Mouse (Mus musculus) heart, adult 8-10 months (tissue): ENCODE measurements around the gene Psmb11. TPM values are rescaled to one million over a fixed set of nuclear protein-coding genes. Genes with fewer than 3 reads are reported as not detected.

Source experiments
- microRNA-seq: library from miRNA; unstranded; fragments of <30 nt; microRNA quantifications from one replicate; pipeline ENCODE4 v1.2.0, GENCODE M21; 2022
- total RNA-seq, 4 experiments: library from RNA; stranded (reverse); gene quantifications; 2 replicates each; pipeline ENCODE4 v1.2.4; 2022

Gene Psmb11
- total RNA-seq, 4 experiments from 2014 or later: not detected

Small RNAs within 50 kb of the gene (microRNA-seq; reads per million reads assigned to microRNA genes)
- gene Mir686 (not detected), gene Mir6948 (0.84 reads per million)

Other genes starting within 250 kb of the Psmb11 start
- 1 to 10 TPM; 3.8 to 6.4 (median 5.1) TPM for gene Slc7a7, start 203.7 kb upstream of the Psmb11 start, total RNA-seq
- 100 to 1,000 TPM; 118 to 126 (median 121) TPM for gene Mrpl52, start 194.5 kb upstream of the Psmb11 start, total RNA-seq
- 10 to 100 TPM in 2 of 4 experiments, 1 to 10 TPM in 2; 7.4 to 12.1 (median 9.2) TPM for gene Mmp14, start 189.8 kb upstream of the Psmb11 start, total RNA-seq
- 10 to 100 TPM; 45.5 to 62.2 (median 50.7) TPM for gene Lrp10, start 157.3 kb upstream of the Psmb11 start, total RNA-seq
- not detected for gene Rem2, start 145.3 kb upstream of the Psmb11 start, total RNA-seq
- 10 to 100 TPM; 29.8 to 34.0 (median 32.1) TPM for gene Prmt5, start 103.9 kb upstream of the Psmb11 start, total RNA-seq
- gene Haus4, start 66.8 kb upstream of the Psmb11 start, total RNA-seq: 1 to 10 TPM; 3.5 to 6.1 (median 4.1) TPM
- gene Ajuba, start 43.9 kb upstream of the Psmb11 start, total RNA-seq: 1 to 10 TPM; 4.6 to 5.2 (median 4.7) TPM
- gene 4931414P19Rik, start 15.4 kb upstream of the Psmb11 start, total RNA-seq: 1 to 10 TPM; 2.7 to 5.8 (median 4.7) TPM
- 100 to 1,000 TPM; 177 to 185 (median 182) TPM for gene Psmb5, start 3.4 kb upstream of the Psmb11 start, total RNA-seq
- gene Gm17606, start 19.5 kb downstream of the Psmb11 start, total RNA-seq: not detected
- gene Cdh24, start 19.9 kb downstream of the Psmb11 start, total RNA-seq: under 1 TPM; 0.08 to 0.57 (median 0.12) TPM
- 10 to 100 TPM; 12.9 to 15.3 (median 13.3) TPM for gene 1700123O20Rik, start 64.8 kb downstream of the Psmb11 start, total RNA-seq
- 10 to 100 TPM; 63.8 to 81.1 (median 74.3) TPM for gene Acin1, start 65.5 kb downstream of the Psmb11 start, total RNA-seq
- not detected for gene Gm29776, start 77.4 kb downstream of the Psmb11 start, total RNA-seq
- not detected for gene Cebpe, start 90.7 kb downstream of the Psmb11 start, total RNA-seq
- gene Slc7a8, start 160.5 kb downstream of the Psmb11 start, total RNA-seq: 1 to 10 TPM; 1.5 to 2.3 (median 2.0) TPM
- under 1 TPM in 3 of 4 experiments, not detected in 1; 0.25 to 0.49 (median 0.38) TPM for gene Rnf212b, start 192.7 kb downstream of the Psmb11 start, total RNA-seq
- gene Homez, start 249.5 kb downstream of the Psmb11 start, total RNA-seq: 1 to 10 TPM; 6.4 to 9.8 (median 7.5) TPM